Mouse (Mus musculus): ENCODE data around the gene Gm853.
"Not testable (repeated sequence)": the region's sequence is repeated elsewhere in the genome, so short reads cannot be mapped to it uniquely, and the experiment has no call there.

Gene Gm853

DNA sequence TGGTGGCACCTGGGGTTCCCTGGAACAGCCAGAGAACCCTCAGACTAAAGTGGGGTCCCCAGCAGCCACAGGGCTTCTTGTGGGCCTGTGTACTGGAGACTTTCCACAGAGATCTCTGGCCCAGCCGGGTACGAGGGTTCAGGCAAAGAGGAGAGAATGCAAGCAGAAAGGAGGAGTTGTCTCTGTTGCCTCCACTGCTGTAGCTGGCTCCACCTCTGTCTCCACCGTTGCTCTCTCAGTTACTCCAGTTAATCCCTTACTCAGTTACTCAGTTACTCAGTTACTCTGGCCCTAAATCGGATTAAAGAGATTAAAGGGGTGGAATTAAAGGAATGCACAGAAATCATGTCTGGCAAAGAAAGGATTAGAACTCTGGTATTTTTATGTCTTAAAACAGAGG, at the start of gene Gm853:
Gene Gm853 (minus strand): TSS at position 223 of the 400 bp plus-strand sequence.
- DNase-seq (ENCODE audit: low spot score) = no peak

DNA sequence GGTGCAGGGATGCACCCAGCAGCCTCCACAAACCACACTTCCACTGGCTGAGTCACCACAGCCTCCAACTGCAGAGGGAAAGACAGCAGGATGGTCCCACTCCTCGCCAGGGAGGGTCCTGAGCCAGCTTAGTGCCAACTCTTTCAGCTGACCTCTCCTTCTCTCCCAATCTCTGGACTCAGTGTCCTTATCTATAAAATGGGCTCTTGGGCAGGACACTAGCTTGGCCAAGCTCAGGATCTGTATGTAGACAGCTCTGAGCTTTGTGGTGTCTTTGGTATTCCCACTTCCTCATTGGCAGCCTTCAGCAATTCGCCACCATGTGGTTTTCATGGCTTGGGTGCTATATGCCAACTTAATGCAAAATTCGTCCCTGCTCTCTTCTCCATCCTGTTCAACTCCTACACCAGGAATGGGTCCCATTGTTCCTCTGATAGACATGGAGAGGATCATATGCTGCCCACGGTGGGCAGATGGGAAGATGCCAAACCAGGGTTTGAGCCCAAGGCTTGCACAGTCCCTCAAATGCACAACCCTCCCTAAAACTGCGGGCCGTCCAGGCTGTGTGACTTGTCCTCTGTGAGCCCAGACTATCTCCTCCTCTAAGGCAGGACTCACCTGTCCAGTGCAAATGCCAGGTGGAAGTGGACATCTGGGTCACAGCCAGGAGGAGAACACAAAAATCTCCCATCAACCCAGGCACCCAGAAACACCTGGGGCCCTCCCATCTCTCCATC, 48.6 kb upstream of the Gm853 start:
- DNase-seq (ENCODE audit: low spot score) = no peak

DNA sequence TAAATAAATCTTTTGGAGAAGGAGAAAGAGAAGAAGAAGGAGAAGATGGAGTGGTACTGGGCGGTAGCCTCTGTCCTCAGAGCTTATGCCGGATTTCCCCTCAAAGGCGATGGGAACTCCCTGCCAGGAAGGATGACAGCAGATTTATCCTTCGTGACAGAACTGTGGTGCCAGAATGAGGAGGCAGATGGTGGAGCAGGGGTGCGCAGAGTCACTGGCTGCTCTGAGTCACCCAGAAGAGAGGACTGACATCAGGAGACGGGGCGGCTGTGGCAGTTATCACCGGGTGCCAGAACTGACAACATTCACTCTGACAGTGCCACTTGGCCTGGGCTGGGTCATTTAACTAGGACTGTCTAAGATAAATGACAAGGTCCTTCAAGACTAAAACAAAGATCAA, 47.9 kb upstream of the Gm853 start:
- DNase-seq (ENCODE audit: low spot score) = no peak

DNA sequence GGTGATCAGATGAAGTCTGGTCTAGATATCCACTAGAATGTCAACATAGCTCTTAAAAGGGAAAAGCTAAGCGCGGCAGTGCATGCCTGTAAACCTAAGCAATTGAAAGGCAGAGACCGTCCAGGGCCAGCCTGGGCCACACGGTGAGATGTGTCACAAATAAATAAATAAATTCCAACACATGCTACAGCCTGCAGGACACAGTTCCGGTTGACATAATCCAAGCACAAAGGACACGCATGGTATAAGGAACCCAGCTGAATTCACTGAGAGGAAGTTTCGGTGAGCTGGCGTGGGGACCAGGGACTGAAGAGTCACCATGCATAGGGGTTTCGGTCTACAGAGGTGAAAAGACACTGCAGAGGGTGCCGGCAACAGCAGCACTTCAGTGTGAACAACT, 46.5 kb upstream of the Gm853 start:
- DNase-seq (ENCODE audit: low spot score) = no peak

DNA sequence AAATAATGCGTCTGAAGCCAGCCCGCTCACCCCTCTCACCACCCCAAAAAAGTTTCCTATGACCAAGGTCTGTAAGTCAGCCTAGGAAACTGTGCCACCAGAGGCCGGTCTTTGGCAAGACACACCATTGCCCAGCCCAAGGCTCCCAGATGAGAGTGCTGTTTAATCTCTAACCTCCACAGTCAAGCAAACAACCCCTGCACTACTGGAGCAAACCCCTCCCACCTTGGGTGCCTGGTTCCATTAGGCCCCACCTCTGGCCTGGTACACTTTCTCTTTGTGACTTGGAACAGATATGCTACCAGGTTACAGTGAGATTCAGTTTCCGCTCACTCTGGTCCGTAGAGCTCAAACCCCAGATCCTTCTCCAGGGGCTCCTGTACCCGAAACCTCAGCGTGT, 44.9 kb upstream of the Gm853 start:
- DNase-seq (ENCODE audit: low spot score) = no peak

DNA sequence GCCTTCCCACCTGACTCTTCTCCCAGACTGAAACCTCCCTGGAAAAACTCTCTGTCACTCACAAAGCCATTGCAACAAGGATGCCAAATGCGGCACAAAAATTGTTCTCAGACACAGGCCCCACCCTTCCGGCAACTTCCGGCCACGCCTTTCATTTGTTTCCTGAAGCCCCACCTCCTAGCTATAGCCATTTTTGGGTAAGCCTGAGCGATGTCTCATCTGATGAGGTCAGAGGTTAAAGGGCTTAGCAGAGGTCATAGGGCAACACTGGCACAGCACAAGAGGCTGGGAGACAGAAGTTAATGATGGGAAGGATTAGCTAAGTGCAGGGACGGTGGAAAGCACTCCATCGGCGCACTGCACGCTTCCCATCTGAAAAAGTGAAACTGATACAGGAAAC, 44.4 kb upstream of the Gm853 start:
- no peak for DNase-seq (ENCODE audit: low spot score)

DNA sequence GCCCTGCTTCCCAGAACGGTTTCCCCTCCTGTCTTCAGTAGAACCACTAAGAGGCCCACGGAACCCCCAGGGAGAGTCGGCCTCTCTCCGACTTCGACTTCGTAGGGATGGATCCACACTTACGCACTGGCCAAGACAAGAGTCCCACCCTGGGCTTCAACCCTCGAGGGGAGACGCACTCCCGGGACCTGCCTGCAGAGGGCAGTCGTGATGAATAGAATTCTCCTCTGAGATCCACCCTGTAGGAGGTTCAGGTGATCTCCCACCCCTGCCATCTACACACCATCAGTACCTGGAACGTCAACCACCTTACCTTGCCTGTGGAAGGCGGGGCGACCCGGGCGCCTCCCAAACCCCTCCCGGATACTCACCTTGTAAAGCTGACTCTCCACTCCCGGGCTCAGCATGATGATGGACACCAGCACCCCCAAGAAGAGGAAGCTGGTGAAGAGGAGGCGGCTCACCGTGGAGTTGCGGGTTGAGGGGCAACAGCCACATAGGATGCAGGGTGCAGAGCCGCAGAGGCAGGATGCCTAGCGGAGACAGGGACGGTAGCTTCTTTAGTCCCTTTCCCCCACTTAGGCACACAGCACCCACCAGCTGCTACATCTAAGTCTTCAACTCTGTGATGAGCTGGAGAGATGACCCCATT, 42.6 kb upstream of the Gm853 start:
- no peak for DNase-seq (ENCODE audit: low spot score)

DNA sequence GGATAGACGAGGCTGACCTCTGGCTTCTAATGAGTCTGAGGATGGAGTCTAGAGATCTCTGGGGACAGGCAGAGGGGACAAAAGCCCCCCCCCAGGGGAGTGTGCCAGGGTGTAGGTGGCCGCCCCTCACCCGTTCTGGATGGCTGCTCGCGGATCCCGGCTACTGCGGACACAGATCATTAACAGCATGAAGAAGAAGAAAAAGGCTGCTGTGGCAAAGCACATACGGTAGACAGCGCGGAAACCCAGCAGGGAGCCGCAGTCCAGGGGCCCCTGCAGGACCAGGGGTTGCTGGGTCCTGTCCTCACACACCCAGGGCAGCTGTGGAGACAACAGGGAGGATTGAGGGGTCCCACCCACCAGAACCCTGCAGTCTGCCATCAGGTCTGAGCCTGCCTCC, 41.9 kb upstream of the Gm853 start:
- DNase-seq (ENCODE audit: low spot score) = no peak

DNA sequence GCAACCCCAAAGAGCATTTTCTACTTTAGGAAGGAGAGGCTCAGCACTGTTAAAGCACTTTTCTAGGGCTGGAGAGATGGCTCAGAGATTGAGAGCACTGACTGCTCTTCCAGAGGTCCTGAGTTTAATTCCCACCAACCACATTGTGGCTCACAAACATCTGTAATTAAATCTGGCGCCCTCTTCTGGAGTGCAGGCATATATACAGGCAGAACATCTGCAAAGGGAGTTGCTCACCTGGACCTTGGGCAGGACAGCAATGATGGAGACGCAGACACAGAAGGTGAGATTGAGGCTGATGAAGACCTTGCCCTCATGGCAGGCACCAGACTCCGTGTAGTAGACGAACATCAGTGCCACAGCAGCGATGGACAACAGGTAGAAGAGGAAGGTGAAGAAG, 38.2 kb upstream of the Gm853 start:
- DNase-seq (ENCODE audit: low spot score) = no peak

DNA sequence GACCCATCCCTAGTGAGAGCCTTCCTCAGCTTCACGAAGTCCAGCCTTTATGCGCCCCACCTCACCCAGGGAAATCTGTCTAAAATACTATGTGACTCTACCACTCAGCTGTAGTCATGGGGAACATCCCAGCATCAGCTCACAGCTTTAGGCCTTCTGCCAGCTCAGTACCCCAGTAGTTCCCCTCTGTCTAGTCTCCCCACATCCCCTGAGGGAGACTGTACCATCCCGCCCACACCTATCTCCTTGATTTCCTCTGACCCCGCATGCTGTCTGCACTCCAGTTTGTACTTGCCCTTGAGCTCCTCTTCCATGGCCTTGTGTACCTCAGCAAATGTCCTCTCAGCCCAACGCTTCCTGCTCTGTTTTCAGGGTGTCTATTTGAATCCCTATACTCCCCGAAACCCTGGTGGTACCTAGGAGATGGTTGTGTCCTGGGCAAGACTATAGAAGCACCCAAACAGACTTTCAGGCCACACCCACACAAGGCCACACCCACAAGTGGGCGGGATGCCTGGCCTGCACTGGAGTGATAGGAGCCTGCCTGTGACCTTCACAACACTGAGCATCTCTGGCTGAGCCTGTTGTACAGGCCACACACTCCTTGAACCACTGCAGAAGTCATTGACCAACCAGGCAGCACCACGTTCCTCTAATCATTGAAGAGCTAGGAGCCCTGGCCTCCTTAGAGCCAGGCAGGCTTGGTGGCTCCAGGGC, 30.4 kb upstream of the Gm853 start:
- DNase-seq (ENCODE audit: low spot score) = no peak

DNA sequence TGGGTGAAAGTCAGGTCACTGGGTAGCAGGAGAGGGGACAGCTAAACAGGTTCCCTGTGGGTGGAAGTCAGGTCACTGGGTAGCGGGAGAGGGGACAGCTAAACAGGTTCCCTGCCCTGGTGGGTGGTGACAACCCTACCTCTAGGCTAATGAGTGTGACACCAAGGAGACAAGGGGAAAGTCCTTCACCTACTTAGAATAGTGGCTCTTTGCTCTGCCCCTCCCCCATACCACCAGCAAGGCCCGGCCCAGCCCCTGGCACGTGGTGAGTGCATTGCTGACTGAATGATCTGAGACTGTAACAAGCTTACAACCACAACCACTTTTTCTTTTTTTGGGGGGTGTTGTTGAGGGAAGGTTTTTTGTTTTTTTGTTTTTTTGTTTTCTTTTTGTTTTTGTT, 29.6 kb upstream of the Gm853 start:
- no peak for DNase-seq (ENCODE audit: low spot score)

DNA sequence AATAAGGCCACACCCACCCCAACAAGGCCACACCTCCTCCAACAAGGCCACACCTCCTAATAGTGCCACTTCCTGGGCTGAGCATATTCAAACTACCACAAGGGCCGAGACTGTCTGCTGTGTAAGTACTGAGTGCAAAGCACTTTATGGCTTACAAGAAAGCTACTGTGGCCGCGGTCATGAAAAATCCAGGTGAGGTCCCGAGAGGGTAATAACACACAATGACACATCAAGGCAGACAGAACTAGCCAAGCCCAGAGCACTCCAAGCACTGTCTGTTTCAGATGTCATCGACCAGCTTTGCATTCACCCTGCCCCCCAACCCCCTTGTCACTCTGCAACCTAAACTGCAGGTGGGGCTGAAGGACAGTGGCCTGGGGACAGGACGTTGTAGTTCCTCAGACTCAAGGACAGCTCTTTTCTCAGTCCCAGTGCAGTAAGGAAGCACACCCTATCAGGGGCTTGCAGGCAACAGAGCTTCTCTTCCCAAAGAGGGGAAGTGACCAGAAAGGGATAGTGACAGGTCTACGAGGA, 29.0 kb upstream of the Gm853 start:
- no peak for DNase-seq (ENCODE audit: low spot score)

DNA sequence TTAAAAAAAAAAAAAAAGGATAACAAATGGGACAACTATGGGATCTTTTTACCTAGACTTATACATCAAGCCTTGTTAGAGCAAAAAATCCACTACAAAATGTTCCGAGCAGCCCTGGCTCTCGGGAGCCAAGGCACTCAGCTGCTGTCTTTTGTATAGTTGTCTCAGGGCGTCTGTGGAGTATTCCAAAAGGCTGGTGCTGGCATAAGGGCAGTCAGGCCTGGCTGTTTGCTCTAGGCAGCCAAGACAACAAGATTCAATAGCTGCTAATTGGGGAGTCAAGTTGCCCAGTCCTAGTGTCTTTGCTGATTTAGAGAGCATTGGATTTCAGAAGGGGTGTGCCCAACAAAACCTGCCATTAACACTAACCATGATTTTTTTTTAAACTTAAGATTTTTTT, 26.4 kb upstream of the Gm853 start:
- no peak for DNase-seq (ENCODE audit: low spot score)

DNA sequence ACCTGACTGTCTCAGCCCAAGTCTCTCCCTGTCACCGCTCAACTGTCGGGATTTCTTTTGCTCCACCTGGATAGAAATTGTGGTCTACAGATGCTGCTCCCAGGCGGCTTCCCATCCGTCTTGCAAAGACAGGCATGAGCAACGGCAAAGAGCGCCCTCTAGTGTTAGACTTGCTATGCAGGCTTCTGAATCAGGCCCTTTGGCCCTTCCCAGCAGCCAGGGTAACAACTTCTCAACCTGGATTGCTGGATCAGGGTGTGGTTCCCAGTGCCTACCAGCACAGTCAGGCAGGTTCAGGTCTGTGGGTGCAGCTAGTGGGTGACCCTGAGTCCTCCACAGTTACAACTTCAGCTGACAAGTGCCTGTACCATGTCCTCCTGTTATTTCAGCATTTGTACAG, 23.9 kb upstream of the Gm853 start:
- DNase-seq (ENCODE audit: low spot score) = no peak

DNA sequence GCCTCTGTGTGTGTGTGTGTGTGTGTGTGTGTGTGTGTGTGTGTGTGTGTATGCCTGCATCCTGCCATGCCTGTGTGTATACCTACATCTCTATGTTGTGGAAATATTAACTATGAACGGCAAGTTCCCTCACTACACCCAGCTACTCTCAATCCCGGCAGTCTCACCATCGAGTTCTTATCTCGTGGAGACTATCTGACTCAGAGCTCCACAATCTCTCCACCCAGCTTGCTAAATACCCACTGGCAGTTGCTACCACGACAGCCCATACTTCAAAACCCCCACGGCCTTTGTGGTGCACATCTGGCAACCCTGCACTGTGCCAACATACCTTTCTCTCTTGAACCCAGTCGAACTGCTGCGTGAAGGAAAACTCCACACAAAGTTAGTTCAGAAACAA, 22.5 kb upstream of the Gm853 start:
- no peak for DNase-seq (ENCODE audit: low spot score)

DNA sequence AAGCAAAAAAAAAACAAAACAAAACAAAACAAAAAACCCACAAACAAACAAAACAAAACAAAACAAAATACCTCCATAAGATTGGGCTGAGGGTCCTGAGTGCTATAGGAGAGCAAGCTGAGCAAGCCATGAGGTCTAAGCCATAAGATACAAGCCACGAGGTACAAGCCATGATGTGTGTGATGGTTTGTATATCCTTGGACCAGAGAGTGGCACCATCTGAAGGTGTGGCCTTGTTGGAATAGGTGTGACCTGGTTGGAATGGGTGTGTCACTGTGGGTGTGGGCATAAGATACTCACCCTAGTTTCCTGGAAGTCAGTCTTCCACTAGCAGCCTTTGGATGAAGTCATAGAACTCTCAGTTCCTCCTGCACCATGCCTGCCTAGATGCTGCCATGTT, 21.4 kb upstream of the Gm853 start:
- not testable (repeated sequence) for DNase-seq (ENCODE audit: low spot score)

DNA sequence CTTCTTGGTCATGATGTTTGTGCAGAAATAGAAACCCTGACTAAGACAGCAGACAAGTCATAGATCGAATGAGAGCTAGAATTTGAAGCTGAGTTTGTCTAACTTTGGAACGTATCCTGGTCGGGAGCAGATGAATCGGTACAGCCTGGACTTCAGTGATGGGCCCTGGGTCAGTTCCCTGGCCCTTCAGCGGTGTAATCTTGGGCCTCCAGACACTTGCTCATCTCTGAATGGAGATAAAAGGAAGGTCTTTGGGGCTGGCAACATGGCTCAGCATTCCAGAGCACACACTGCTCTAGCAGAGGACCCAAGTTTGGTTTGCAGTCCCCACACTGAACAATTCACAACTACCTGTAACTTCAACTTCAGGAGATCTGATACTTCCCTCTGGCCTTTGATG, 20.8 kb upstream of the Gm853 start:
- DNase-seq (ENCODE audit: low spot score) = no peak

DNA sequence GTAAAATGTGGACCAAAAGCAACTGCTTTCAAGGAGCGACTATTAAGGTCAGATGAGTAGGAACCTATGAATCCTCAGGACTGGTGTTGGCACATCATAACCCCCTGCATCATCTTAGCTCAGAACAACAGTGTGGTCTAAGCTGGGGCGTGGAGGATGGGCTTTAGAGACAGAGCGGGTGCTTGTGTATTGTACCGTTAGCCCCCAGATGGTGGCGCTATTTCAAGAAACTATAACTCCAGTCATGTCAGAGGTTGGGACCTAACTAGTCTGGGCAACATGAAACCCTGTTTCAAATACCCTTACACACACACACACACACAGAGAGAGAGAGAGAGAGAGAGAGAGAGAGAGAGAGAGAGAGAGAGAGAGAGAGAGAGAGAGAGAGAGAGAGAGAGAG, 18.5 kb upstream of the Gm853 start:
- no peak for DNase-seq (ENCODE audit: low spot score)

DNA sequence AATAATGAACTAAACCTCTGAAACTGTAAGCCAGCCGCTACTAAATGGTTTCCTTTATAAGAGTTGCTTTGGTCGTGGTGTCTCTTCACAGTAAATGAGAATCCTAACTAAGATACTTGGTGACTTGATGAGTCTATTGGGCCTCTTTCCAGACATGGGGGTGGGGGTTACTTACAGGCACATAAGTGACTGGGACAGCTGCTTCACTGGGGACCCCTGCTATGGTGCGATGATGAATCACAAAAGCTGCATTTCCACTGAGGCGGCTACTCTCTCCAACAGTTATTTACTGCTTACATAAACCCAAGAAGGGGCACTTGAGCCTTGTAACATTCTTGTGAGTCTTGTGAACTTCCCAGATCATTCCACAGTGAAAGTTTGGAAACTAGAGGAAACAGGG, 15.4 kb upstream of the Gm853 start:
- no peak for DNase-seq (ENCODE audit: low spot score)

DNA sequence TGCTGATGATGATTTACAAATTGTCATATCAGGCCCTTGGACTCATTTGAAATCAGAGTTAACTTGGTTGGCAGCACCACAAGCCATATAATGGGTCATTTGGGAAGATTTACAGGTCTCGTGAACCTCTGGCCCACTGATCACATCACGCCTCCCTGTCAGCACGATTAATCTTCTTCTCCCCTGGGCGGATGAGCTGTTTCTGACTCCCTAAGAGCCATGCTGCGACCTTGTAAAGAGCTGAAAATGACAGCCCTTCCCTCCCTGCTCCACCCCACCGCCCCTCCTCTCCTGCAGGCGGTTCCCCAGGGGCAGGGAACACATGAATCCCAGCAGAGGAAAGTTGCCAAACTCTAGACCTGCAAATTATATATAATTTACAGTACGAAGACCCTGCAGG, 14.2 kb upstream of the Gm853 start:
- no peak for DNase-seq (ENCODE audit: low spot score)

DNA sequence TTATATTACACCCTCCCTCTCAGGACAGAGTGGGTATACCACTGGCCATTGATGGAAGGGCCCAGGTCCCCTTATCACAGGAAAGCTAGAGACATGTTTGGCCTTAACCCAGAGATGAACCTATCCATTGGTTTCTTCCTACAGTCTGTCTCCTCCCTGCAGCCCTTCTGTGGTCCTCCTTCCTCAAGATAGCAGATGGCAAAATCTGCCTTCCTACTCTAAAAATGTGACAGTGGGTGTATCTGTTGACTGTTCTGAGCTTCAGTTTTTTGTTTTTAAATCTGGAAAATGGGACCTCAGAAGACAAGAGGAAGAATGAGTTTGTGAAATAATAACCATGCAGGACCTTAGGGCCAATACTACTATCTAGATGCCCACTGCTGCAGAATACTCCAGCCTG, 1.9 kb upstream of the Gm853 start:
- DNase-seq (ENCODE audit: low spot score) = no peak

DNA sequence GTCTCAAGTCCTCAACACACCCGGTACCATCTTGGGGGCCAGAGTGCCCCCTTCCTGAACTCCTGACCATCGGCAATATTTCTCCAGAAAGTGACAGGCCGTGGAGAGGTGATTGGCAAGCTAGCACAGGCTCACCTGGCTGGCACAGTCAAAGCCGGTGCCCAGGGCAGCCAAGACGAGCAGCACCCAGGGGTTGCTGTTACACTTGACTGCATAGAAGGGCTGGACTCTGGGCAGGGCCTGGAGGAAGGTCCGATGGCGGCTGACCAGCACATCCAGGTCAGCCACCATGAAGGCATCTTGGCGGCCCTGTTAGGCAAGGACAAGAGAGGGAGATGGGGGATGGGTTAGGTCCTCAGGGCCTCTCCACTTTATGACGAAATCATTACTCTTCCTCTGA, 2.0 kb downstream of the Gm853 start:
- no peak for DNase-seq (ENCODE audit: low spot score)

DNA sequence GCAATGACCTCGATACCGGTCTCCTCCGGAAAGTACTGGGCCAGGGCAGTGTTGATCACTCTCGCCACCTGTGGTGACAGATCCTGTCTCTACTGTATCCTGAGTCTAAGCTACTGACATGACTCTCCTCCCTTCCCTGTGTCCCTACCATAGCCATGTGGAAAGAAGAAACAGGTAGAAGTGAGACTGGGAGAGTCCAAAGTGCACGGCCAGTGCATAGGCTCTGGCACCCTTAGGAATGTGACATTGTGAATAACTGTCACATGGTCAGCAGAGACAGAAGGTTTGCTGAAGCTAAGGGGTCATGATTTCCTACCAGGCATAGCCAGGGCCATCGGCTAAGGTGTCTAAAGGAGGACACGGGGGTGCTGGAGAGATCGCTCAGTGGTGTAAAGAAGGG, 6.8 kb downstream of the Gm853 start:
- no peak for DNase-seq (ENCODE audit: low spot score)

Measured in urinary bladder, postnatal 10 days (tissue).